Mouse (Mus musculus): ENCODE data around the gene Ring1. TPM values are rescaled to one million over a fixed set of nuclear protein-coding genes. Genes with fewer than 3 reads are reported as not detected.

Gene Ring1
- polyA plus RNA-seq, 1 experiment from 2014 or later = 10.1 TPM

DNA sequence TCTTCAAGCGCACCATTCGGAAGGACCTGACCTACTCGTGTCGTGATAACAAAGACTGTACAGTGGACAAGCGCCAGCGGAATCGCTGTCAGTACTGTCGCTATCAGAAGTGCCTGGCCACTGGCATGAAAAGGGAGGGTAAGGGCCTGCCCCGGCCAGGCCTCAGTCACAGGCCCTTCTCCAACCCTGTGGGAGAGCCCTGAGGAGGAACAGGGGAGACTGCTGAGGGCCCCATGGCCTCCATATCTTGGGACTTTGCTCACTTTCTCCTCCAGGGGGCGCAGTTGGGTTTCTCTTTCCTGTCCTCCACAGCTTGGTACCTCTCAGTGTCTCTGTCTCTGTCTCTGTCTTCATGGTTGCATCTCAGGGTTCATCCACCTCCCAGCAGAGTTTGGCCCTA, 9.6 kb upstream of the Ring1 start:
- Histone ChIP-seq H3K4me3 (ENCODE audit: low read depth, low read length) (no peak overlapping the region), H3K27ac (ENCODE audit: low read depth, low read length) (no peak overlapping the region), H3K9me3 (ENCODE audit: control insufficient read depth) (no peaks in the 10 kb centered on the region), H3K9ac (ENCODE audit: low read depth, low read length) (no peak overlapping the region), H3K4me1 (replicated peaks; ENCODE audit: control insufficient read depth, insufficient read depth, low read length) (peaks cover 7% of the 10 kb centered on the region; the same call in 1 of the 2 replicates), H3K27me3 (replicated peaks; ENCODE audit: control insufficient read depth, insufficient read depth, low read length) (0 out of 2 replicates have a peak, but pooled peaks cover under 1% of the 10 kb centered on the region), H3K4me2 (replicated peaks; ENCODE audit: low read depth) (no peak overlapping the region), H3K36me3 (ENCODE audit: control insufficient read depth, insufficient read depth) (peaks cover 41% of the 10 kb centered on the region)
- WGBS = 79% methylated on average over 10 of the region's 10 CpGs
- TF ChIP-seq CTCF (IDR thresholded peaks at IDR 0.05; ENCODE audit: low read depth) = peak; percentile 81
- no peak for ATAC-seq

DNA sequence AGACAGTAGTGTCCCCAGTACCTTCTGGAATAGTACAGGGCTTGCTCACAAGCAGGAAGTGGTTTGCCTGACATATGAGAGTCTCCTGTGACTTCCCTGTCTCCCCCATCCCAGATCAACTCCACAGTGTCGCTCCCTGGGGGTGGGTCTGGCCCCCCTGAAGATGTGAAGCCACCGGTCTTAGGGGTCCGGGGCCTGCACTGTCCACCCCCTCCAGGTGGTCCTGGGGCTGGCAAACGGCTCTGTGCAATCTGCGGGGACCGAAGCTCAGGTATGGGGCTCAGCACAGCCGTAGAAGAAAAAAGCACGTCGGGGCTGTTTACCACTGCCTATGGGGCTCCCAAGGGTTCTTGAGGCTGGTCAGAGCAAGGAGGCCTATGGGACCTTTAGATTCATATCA, 9.0 kb upstream of the Ring1 start:
- no peak for ATAC-seq

DNA sequence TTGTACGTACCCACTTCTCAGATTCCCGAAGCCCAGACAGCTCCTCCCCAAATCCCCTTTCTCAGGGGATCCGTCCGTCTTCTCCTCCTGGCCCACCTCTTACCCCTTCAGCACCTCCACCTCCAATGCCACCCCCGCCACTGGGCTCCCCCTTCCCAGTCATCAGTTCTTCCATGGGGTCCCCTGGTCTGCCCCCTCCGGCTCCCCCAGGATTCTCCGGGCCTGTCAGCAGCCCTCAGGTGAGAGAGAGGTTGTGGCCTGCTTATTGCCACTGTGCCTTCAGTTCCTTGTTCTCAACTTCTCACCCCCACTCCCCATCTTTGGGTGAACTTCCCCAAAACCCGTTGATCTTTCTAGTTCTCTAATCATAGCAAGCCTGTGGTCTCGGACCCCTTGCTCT, 8.3 kb upstream of the Ring1 start:
- WGBS = 57% methylated on average over 9 of the region's 9 CpGs
- no peak for ATAC-seq
- Histone ChIP-seq H3K36me3 (ENCODE audit: control insufficient read depth, insufficient read depth) (peaks cover 49% of the 10 kb centered on the region), H3K4me1 (replicated peaks; ENCODE audit: control insufficient read depth, insufficient read depth, low read length) (0 out of 2 replicates have a peak, but pooled peaks cover 10% of the 10 kb centered on the region), H3K4me3 (ENCODE audit: low read depth, low read length) (peak overlapping the region; percentile 70), H3K4me2 (replicated peaks; ENCODE audit: low read depth) (peak overlapping the region; percentile 87), H3K27me3 (replicated peaks; ENCODE audit: control insufficient read depth, insufficient read depth, low read length) (no peaks in the 10 kb centered on the region), H3K9ac (ENCODE audit: low read depth, low read length) (peak overlapping the region; percentile 86), H3K27ac (ENCODE audit: low read depth, low read length) (peak overlapping the region; percentile 94; the same call in 1 of the 2 replicates), H3K9me3 (ENCODE audit: control insufficient read depth) (no peaks in the 10 kb centered on the region)
- no peak for TF ChIP-seq CTCF (IDR thresholded peaks at IDR 0.05; ENCODE audit: low read depth)

More for the DNA sequence above, 9.0 kb upstream of the Ring1 start:
- H3K9me3 ChIP-seq (ENCODE audit: control insufficient read depth) = no peaks in the 10 kb centered on the region
- TF ChIP-seq CTCF (IDR thresholded peaks at IDR 0.05; ENCODE audit: low read depth) = no peak; the same call in 1 of the 2 replicates
- H3K4me2 ChIP-seq (replicated peaks; ENCODE audit: low read depth) = no peak overlapping the region; the same call in none of the 2 replicates
- H3K4me3 ChIP-seq (ENCODE audit: low read depth, low read length) = no peak overlapping the region
- 0 out of 2 replicates have a peak, but pooled peaks cover 7% of the 10 kb centered on the region for H3K4me1 ChIP-seq (replicated peaks; ENCODE audit: control insufficient read depth, insufficient read depth, low read length)
- WGBS = 84% methylated on average over 9 of the region's 9 CpGs
- peaks cover 47% of the 10 kb centered on the region for H3K36me3 ChIP-seq (ENCODE audit: control insufficient read depth, insufficient read depth)
- H3K9ac ChIP-seq (ENCODE audit: low read depth, low read length) = no peak overlapping the region
- H3K27me3 ChIP-seq (replicated peaks; ENCODE audit: control insufficient read depth, insufficient read depth, low read length) = no peaks in the 10 kb centered on the region
- H3K27ac ChIP-seq (ENCODE audit: low read depth, low read length) = no peak overlapping the region

DNA sequence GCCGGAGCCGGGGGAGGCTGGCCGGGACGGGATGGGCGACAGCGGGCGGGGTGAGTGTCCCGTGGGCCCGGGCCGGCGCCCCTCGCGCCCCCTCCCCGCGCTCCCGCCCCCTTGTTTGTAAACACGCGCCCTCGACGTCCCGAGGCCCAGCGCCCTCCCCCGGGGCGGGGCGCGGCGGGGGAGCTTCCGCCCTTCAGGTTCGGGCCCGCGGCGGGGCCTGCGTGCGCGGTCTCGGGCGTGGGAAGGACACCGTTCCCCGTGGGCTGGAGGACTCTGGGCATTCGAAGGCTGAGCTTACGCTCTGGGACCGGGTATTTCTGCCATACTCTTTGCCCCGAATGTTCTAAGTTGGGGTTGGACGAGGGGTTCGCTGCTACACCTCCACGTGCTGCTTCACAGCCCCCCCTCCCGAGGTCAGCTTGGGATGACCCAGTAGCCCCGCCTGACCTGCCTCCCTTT, 7.7 kb upstream of the Ring1 start:
- peaks cover 43% of the 10 kb centered on the region for H3K36me3 ChIP-seq (ENCODE audit: control insufficient read depth, insufficient read depth)
- H3K27me3 ChIP-seq (replicated peaks; ENCODE audit: control insufficient read depth, insufficient read depth, low read length) = no peaks in the 10 kb centered on the region
- peaks cover 11% of the 10 kb centered on the region; the same call in 1 of the 2 replicates for H3K4me1 ChIP-seq (replicated peaks; ENCODE audit: control insufficient read depth, insufficient read depth, low read length)
- peak overlapping the region; percentile 86 for H3K9ac ChIP-seq (ENCODE audit: low read depth, low read length)
- no peak for TF ChIP-seq CTCF (IDR thresholded peaks at IDR 0.05; ENCODE audit: low read depth)
- 0% methylated on average over 19 of the region's 48 CpGs for WGBS
- ATAC-seq = peak; percentile 16
- peak overlapping the region; percentile 70 for H3K4me3 ChIP-seq (ENCODE audit: low read depth, low read length)
- peak overlapping the region; percentile 87 for H3K4me2 ChIP-seq (replicated peaks; ENCODE audit: low read depth)
- peak overlapping the region; percentile 94 for H3K27ac ChIP-seq (ENCODE audit: low read depth, low read length)
- H3K9me3 ChIP-seq (ENCODE audit: control insufficient read depth) = no peaks in the 10 kb centered on the region

DNA sequence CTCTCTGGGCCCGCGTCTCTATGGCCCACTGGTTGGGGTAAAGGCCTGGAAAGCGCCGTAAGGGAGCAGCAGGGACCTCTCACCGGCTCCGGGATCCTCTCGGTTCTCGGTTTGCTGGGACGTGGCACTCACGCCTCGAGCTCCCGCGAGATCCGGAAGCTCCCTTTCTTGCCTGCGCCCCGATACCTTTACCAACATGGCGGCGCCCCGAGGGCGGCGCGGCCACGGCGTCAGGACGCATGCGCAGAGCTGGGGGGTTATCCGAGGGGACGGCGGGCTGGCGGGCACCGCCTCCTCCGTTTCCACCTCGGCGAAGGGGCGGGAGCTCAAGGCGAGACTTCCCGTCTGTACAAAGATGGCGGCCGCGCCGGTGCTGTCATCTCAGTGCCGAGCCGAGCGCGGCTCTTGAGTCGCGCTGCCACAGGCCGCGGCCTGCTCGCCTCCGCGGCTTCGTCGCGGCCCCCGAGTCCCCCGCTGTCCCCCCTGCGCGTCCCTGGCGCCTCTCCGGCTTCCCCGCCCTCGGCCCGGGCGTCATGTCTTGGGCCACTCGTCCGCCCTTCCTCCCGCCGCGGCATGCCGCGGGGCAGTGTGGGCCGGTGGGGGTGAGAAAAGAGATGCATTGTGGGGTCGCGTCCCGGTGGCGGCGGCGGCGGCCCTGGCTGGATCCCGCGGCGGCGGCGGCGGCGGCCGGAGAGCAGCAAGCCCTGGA, 7.1 kb upstream of the Ring1 start, which contains the start of the genes Slc39a7 and Rxrb:
Gene Slc39a7 (minus strand): TSS at position 218 of the 709 bp plus-strand sequence.
Gene Rxrb (plus strand): TSS at position 348 of the 709 bp plus-strand sequence.
- Histone ChIP-seq H3K9me3 (ENCODE audit: control insufficient read depth) (no peaks in the 10 kb centered on the region), H3K27me3 (replicated peaks; ENCODE audit: control insufficient read depth, insufficient read depth, low read length) (no peaks in the 10 kb centered on the region), H3K4me1 (replicated peaks; ENCODE audit: control insufficient read depth, insufficient read depth, low read length) (peaks cover 17% of the 10 kb centered on the region; the same call in 1 of the 2 replicates), H3K36me3 (ENCODE audit: control insufficient read depth, insufficient read depth) (peaks cover 37% of the 10 kb centered on the region), H3K4me3 (ENCODE audit: low read depth, low read length) (peak within 1 kb of the TSS; percentile 70), H3K9ac (ENCODE audit: low read depth, low read length) (peak within 1 kb of the TSS; percentile 86), H3K4me2 (replicated peaks; ENCODE audit: low read depth) (peak within 1 kb of the TSS; percentile 87), H3K27ac (ENCODE audit: low read depth, low read length) (peak within 1 kb of the TSS; percentile 94)
- TF ChIP-seq CTCF (IDR thresholded peaks at IDR 0.05; ENCODE audit: low read depth) = no peak
- 1% methylated on average over 81 of the region's 88 CpGs for WGBS
- peak; percentile 82 for ATAC-seq

DNA sequence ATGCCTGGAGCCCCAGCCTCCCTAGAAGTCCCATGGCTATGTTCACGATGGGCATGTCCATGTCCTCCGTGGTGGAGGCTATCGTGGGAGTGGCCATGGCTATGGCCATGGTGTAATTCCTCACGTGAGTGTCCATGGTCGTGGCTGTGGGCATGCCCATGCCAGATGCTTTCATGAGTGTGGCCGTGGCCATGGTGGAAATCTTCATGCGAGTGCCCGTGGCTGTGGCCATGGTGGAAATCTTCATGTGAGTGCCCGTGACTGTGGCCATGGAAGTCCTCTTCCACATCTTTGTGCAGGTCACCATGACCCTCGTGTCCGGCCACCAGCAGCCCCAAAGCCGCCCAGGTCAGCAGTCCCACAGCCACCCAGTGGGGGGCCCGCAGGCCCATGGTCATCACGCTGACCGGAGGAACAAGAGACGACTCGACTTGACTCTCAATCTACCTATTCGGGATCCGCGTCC, 6.4 kb upstream of the Ring1 start:
- Histone ChIP-seq H3K4me2 (replicated peaks; ENCODE audit: low read depth) (peak overlapping the region; percentile 87), H3K4me3 (ENCODE audit: low read depth, low read length) (peak overlapping the region; percentile 70), H3K27ac (ENCODE audit: low read depth, low read length) (peak overlapping the region; percentile 94), H3K9ac (ENCODE audit: low read depth, low read length) (peak overlapping the region; percentile 86), H3K36me3 (ENCODE audit: control insufficient read depth, insufficient read depth) (peaks cover 29% of the 10 kb centered on the region), H3K9me3 (ENCODE audit: control insufficient read depth) (no peaks in the 10 kb centered on the region), H3K4me1 (replicated peaks; ENCODE audit: control insufficient read depth, insufficient read depth, low read length) (peaks cover 17% of the 10 kb centered on the region; the same call in 1 of the 2 replicates), H3K27me3 (replicated peaks; ENCODE audit: control insufficient read depth, insufficient read depth, low read length) (no peaks in the 10 kb centered on the region)
- peak; percentile 2; the same call in 1 of the 2 replicates for ATAC-seq
- TF ChIP-seq CTCF (IDR thresholded peaks at IDR 0.05; ENCODE audit: low read depth) = peak; percentile 42
- WGBS = 1% methylated on average over 20 of the region's 20 CpGs

Measured in intestine, postnatal 0 days (tissue).